Mouse (Mus musculus): Measurements from ENCODE around the gene Mgat5.

Mgat5 gene

GRCm38 (mm10) chr1:127425021-127425532 lies 220.3 kb downstream of the Mgat5 start:
- peak; percentile 37 to 66 for DNase-seq (ENCODE audit: low spot score in 2 of 2)

GRCm38 (mm10) chr1:127430290-127430689 lies 225.5 kb downstream of the Mgat5 start:
- DNase-seq (ENCODE audit: low spot score in 2 of 2): peak in 1 of 2 experiments; percentile 36

DNA sequence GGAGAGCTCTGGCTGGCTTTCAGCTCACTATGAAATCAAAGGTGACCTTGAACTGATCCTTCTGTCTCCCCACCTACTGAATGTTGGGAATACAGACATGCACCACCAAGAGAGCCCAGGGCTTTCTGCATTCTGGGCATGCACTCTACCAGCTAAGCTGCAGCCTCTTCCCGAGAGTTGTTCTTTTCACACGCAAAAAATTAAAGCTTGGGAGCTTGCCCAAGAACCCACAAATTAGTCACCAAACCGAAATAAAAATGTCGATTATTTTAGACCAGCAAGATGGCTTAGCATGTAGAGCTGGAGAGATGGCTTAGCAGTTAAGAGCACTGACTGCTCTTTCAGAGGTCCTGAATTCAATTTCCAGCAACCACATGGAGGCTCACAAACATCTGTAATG lies 230.0 kb downstream of the Mgat5 start:
- DNase-seq (ENCODE audit: low spot score in 2 of 2): peak; percentile 38 to 58

- DNase-seq (ENCODE audit: low spot score in 2 of 2): no peak
These were observed 232.3 kb downstream of the Mgat5 start for GRCm38 (mm10) chr1:127437091-127437490.

GRCm38 (mm10) chr1:127439452-127439891 lies 234.7 kb downstream of the Mgat5 start:
- peak; percentile 55 to 71 for DNase-seq (ENCODE audit: low spot score in 2 of 2)

- no peak for DNase-seq (ENCODE audit: low spot score in 2 of 2)
These were observed 236.2 kb downstream of the Mgat5 start for GRCm38 (mm10) chr1:127441007-127441406.

DNA sequence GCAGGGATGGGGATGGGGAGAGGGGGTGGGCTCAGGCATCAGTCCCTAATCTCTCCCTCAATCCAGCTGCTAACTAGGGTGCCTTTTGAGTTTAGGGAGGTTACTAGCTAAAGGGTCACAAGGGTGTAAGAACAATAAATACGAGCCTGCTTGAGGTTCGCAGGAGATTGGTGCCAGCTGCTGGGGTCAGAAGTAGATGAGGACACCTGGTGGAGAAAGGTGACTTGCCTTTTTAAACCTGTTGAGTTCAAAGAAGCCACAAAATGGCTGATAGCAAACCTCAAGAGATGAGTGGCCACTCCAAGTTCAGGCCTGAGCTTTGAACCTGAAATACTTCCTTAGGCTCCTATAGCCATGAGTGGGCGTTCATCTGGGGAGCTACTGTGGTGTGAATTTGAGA lies 236.9 kb downstream of the Mgat5 start:
- DNase-seq (ENCODE audit: low spot score in 2 of 2): no peak

DNA sequence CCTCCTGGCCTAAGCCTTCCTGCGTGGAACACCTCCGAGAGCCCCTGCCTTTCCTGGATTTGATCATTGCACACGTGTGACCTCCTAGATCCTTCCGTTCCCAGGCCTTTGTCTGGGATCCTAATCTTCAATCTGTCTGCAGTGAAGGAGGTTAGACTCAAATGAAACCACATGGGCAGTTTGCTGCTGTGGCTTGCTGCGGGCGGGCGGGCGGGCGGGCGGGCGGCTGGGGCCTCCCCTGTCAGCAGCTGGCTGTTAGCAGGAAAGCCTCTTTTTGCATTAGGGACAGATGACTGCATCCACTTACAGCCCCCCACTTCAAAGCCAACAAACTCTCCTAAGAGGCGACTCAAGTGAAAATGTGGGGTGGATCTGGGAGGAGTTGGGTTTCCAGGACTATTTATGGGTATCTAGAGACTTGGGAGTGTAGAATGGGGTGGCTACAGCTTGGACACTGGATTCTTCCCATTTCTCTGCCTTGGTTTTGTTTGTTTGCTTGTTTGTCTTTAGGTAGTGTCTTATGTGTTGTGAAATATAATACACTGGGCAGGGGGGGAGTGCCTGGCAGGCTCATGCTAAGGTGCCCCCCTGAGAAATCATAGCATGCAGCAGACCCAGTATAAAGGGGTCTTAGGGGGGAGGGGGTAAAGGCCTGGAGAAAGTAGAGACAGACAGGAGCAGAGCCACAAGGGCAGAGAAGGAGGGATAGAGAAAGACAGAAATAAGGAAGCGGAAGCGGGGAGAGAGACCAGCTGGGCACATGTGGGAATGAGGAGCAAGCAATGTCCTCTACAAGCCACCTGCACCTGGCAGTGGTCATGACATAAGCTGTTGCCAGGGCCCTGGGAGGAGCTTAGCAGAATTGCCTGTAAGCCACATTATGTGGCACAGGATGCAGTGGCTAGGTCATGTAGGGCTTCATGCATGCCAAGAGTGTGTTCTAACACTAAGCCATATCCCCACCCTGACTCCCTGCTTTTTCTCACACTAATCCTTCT lies 238.4 kb downstream of the Mgat5 start:
- no peak for DNase-seq (ENCODE audit: low spot score in 2 of 2)

DNA sequence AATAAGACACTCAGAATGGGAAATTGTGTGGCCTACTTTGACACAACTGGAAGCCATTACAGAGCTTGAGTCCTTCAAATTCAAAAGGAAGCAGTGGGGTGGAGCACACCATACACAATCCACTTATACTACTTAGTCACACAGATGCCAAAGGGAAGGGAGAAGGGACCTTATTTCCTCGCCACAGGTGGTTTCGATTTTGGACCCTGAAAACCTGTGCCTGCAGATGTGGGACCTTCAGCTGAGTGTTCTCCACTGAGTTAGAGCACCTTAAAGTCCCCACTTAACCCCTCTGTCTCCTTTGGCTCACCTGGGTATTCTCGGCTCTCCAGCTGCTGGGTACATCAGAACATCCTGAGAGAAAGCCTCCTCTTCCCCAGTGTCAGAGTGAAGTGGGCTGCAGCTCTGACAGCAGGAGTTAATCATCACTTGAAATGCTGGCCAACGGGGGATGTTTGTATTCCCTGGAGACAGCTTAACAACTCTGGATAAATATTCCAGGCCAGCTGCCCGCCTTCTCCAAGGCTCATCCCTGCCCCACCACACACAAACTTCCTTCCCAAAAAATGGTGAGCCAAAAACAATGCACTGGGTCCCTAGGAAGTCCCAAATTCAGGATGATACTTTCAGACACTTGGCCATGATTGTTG lies 240.1 kb downstream of the Mgat5 start:
- no peak for DNase-seq (ENCODE audit: low spot score in 2 of 2)

DNA sequence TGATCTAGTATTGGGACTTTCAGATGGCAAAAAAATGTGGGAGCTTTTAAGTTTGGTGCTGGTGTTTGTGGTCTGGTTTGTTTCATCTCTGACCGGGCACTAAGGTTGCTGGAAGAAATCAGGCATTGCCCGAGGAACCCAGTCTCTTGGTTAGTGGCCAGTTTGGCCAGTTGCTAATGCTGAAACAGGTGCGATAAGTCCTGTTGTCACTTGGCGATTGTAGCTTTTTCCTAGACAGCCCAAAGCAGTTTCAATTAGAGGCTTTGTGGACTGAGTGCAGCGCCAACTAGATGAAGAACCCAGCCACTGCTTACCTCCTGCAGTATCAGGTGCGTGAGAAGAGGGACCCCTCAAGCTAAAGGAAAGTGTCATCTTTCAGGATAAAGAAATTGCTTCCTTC lies 248.6 kb downstream of the Mgat5 start:
- no peak for DNase-seq (ENCODE audit: low spot score in 2 of 2)

- DNase-seq (ENCODE audit: low spot score in 2 of 2): peak; percentile 54 to 70
These were observed 254.2 kb downstream of the Mgat5 start for GRCm38 (mm10) chr1:127459015-127459451.

DNA sequence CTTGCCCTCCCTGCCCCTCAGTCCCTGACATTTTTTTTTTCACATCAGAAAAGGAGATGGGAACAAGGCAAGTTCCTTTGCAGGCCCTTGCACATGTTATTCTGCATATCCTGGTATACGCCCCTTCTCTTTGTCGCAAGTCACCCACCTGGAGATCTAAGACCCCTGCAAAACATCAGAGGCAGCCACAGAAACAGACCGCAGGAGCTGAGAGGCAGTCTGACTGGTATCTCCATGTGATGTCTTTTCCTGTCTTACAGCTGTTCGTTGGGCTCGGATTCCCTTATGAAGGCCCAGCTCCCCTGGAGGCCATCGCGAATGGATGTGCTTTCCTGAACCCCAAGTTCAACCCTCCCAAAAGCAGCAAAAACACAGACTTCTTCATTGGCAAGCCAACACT lies 254.8 kb downstream of the Mgat5 start:
- DNase-seq (ENCODE audit: low spot score in 2 of 2): no peak

DNA sequence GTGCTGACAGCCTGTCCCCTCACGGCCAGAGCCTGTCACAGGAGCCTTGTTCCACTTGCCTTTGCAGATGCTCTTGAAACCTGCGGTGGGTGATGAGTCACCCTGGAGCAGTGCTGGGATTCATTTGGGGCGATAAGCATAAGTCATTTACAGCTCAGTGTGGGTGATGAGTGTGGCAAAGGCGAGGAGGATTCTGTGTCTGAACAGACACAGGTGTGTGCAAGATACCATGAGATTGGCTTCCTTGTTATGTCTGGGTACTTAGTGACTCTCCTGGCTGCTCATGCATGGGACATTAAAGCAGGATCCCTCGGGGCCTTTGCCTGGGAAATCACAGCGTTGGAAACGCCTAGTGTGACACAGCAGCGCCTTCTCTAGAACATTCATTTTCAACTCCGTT lies 256.2 kb downstream of the Mgat5 start:
- peak; percentile 40 to 43 for DNase-seq (ENCODE audit: low spot score in 2 of 2)

GRCm38 (mm10) chr1:127464041-127464440 lies 259.2 kb downstream of the Mgat5 start:
- no peak for DNase-seq (ENCODE audit: low spot score in 2 of 2)

- no peak for DNase-seq (ENCODE audit: low spot score in 2 of 2)
These were observed 260.5 kb downstream of the Mgat5 start for GRCm38 (mm10) chr1:127465292-127465691.

GRCm38 (mm10) chr1:127467238-127467637 lies 262.4 kb downstream of the Mgat5 start:
- DNase-seq (ENCODE audit: low spot score in 2 of 2): no peak

DNA sequence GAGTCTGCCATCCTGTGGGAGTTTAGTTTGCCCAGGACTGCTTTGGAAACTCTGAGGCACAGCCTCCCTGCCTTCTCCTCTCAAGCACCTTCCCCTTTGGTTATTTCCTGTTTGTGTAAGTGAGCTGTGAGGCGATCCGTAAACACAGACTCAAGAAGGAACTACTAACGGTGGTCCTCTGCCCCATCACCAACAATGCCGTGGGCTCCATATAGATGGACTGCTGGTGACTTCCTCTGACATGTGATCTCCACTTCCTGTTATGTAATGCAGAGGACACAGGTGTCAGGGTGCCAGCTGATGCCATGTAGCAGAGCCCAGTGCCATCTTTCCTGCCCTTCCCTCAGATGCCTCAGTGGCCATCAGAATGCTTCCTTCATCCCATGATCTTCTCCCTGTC lies 265.4 kb downstream of the Mgat5 start:
- DNase-seq (ENCODE audit: low spot score in 2 of 2): no peak

DNA sequence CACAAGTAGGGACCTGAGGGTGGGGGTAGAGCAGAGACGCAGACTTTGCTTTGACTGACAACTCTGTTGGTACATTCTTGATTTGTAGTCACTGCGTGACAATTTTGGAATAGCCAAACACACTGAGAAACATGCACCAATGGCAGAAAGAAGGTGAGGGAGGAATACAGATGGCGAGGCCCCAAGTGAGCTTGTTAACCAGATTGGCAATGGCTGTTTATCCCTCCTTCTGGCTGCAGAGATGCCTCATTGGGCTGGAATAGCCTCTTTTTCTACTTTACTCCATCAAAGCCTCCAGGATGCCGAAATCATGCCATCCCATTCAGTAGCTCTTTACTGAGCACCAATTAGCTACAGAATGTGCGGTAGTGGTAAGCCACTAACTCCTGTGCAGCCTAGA lies 270.9 kb downstream of the Mgat5 start:
- no peak for DNase-seq (ENCODE audit: low spot score in 2 of 2)

GRCm38 (mm10) chr1:127482911-127483310 lies 278.1 kb downstream of the Mgat5 start:
- DNase-seq (ENCODE audit: low spot score in 2 of 2): no peak

DNA sequence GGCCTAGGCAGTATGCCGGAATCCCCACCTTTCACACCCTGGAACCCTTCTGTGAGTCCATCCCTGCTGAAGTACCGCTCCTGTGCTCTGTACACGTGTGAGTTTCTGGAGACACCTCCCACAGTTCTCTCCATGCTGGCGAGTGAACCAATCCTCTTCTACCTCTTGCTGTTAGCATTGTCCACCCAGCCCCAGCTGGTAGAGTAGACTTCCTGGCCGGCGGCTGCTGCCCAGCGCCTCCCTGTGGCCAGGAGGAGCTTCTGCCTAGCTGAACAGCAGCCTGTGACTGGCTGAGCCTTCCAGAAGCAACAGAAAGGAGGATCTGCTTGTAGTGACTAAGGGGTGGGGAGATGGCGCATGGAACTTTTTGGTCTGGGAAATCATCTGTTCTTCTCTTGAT lies 279.4 kb downstream of the Mgat5 start:
- no peak for DNase-seq (ENCODE audit: low spot score in 2 of 2)

- DNase-seq (ENCODE audit: low spot score in 2 of 2): peak; percentile 37 to 55
These were observed 280.0 kb downstream of the Mgat5 start for GRCm38 (mm10) chr1:127484826-127485225.

DNA sequence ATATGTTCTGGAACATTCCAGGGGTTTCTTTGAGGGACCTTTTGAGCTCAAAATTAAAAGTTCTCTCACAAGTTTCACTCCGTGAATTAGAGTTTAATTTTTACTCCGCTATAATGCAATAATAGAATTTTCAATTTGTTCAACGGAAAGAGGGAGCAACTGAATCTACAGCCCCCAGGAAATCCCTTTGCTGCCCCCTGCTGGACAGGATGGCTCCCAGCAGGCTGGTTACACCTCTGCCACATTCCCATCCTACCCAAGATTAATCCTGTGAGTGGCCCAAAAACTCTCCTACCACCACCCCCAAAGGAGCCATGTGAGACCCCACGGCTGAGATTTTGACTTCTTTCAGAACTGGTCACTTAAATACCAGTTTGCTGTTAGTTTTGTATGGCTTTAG lies 282.3 kb downstream of the Mgat5 start:
- peak; percentile 42 to 49 for DNase-seq (ENCODE audit: low spot score in 2 of 2)

Data from frontal cortex, postnatal 36 days (tissue).